Mouse (Mus musculus) liver (tissue): ENCODE measurements around the gene Itsn2.
"Not testable (repeated sequence)": the region's sequence is repeated elsewhere in the genome, so short reads cannot be mapped to it uniquely, and the experiment has no call there.

ENCODE experiments used
- DNase-seq: peaks from one replicate; pipeline ENCODE4 v3.0.0-alpha.2; 2020; ENCODE audit warnings: mixed read lengths

The Itsn2 gene

DNA sequence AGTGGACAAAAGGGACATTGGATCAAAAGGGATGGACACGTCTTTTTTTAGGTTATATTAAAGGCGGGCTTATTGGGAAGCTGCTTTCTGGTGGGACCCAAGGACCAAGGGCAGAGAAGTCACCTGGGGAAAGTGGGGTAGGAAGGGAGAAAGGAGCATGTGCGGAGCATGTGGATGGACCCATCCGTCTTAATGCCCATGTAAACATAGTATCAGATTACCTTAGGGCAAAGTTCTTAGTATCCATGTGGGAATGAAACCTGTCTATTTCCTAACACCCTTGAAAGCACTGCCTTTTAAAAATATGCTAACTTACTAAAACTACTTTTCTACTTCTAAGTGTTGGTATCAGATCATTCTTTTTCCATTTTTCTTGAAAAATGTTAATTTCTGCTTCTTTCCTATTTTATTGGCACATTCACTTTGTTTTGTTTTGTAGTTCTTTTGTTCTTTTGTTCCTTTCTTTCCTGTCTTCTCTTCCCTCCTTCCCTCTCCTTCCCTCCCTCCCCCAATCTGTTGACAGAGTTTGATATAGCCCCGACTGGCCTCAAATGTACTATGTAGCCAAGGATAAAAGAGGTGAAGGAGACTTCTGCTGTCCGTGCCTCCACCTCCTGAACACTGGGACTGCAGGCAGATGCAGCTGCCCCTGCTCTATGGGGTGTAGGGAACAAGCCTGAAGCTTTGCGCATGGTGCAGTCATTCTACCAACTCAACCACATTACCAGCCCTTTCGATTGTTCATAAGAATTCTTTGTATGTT lies 6.4 kb downstream of the Itsn2 start:
- no peak for DNase-seq

DNA sequence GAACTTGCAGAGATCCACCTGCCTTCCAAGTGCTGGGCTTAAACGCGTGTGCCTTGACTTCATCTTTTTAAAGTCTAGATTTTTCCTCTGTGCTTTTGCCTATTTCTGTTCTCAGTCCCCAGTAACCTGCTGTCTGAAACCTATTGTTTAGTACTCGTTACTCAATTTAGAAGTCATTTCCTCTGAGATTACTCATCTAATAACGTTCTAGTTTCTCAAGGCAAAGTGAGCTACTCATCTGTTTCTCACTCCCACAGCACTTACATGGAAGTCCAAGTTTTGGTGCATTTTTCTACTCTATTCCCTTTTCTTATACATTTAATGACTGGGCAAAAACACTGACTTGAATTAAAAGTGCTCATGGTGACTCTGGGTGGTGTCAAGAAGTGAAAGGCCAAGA lies 7.3 kb downstream of the Itsn2 start:
- no peak for DNase-seq

DNA sequence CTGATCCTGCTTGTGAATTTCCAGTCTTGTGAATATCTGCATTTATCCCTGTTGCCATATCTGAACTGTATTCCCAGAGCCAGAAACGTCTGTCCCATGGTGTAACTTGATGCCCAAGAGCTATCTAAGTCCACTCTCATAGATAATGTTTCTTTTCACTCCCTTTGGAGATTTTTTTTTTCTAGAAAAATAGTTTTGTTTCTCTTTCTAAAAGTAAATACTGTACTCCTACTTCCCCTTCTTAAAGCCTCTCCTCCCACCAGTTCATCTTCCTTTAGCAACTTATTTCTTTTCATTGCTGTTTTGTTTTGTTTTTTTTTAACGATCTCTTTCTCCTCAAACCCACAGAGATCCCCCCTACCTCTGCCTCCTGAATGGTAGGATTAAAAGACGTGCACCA lies 14.2 kb downstream of the Itsn2 start:
- no peak for DNase-seq

DNA sequence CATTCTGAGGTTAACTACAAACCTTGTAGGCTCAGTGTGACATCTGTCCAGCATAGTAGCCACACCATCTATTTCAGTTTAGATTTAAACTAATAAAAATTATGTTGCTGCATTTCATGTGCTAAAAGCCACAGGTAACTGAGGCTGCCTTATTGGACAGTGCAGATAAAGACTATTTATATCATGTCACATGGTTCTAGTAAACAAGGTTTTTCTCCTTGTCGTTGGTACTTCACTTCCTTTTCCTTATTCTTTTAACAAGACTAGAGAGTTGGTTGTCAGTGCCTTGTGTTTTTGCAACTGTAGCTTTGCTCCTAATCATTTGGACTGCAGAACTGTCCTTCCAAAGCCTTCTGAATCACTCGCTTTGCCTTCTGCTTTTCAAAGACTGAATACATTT lies 22.3 kb downstream of the Itsn2 start:
- DNase-seq: no peak

DNA sequence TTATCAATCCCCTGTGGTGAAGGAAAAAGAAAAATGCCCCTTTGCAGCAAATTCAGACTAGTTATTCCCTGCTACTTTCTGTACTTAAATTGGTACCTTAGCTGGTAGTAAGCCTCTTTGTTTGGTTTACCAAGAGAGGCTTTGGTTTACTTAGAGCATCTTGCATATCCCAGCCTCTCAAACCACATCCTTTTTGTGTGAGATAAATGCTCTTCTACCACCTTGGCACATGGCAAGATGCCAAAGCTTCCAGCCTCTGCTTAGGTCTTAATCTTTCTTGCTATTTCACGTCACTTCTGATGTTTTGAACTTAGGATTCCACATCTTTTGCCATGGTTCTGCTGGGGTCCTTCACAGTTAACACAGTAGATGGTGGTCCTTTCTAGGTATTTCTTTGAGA lies 31.8 kb downstream of the Itsn2 start:
- no peak for DNase-seq

DNA sequence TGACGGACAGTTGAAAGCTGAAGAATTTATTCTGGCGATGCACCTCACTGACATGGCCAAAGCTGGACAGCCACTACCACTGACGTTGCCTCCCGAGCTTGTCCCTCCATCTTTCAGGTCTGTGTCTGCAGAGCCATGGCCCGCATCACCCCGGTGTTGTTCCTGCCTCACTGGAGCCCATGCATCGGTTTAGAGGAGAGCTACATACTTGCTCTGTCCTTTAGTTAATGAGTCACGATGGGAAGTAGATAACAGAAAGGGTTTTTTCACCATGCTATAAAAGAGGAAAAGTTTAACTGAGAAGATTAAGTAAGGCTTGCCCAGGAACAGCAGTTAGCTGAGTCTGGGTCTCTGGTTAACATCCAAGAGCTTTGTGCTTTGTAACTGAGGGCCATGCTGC lies 40.5 kb downstream of the Itsn2 start:
- no peak for DNase-seq

DNA sequence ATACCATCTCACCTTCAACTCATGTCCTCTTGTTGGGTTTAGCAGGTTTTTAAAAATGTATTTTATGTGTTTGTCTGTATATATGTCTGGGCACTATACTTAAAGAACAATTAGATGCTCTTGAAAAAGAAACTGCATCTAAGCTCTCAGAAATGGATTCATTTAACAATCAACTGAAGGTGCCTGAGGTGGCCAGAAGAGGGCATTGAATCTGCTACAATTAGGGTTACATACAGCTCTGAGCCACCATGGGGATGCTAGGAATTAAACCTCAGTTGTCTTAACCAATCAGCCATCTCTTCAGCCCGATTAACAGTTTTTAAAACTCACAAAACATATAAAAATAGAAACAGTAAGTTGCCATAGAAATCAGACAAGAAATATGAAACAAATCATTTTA lies 46.0 kb downstream of the Itsn2 start:
- DNase-seq: no peak

DNA sequence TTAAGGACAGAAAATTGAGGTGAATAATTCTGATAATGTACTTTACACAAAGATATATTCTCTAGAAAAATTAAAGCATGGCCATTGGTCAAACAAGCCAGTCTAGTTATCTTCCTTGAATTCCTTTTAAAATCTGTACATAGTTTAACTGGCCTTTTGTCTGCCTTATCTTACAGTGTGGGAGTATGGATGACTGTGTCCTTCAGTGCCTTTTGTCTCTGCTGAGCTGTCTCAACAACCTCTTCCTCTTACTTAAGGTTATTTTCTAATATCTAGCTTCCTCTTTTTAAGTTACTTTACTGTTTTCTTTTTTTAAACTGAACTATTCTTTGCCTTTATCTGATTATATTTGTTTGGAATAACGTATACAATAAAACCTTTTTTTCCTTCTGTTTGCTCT lies 48.3 kb downstream of the Itsn2 start:
- no peak for DNase-seq

DNA sequence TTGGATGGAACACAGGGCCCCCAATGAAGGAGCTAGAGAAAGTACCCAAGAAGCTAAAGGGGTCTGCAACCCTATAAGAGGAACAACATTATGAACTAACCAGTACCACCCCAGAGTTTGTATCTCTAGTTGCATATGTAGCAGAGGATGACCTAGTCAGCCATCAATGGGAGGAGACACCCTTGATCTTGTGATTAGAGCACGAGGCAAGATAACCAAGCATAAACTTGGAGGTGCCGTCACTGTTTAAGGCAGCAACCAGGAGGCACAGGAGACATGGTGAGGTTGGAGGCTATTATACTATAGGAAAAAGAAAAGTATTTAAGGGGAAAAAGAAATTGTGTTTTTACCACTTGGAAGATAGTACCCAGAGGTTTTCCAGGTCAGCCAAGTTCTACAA lies 64.4 kb downstream of the Itsn2 start:
- DNase-seq: no peak

DNA sequence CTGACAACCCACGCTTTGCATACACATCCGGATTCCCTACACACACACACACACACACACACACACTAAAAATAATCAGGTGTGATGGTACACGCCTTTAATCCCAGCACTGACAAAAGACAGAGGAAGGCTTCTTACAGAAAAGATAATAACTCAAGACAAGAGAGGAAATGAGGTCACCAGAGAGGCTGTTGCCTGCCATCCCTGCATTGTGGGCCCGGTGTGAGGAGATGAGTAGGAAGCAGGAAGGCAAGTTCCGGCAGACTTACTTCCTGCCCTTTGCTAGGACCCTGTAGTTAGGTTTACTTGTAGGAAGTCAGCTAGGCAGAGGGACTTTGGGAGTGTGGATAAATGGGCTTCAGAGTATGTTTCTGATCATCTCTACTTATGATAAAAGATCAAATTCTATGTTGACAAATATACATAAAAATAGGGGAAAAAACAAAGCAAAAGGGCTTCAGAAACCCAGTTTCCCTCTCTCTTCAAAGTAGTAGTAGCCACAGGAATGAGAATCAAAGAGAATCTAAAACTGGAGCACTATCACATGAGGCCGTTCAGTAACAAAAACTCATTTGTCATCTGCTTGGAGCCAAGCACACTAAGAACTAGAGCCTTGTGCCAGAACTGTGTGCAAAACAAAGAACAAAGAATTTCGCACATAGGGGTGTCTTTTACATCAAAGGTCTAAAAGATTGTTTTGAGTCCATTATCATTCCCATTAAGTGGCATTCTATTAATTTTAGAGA lies 72.7 kb downstream of the Itsn2 start:
- DNase-seq: no peak

DNA sequence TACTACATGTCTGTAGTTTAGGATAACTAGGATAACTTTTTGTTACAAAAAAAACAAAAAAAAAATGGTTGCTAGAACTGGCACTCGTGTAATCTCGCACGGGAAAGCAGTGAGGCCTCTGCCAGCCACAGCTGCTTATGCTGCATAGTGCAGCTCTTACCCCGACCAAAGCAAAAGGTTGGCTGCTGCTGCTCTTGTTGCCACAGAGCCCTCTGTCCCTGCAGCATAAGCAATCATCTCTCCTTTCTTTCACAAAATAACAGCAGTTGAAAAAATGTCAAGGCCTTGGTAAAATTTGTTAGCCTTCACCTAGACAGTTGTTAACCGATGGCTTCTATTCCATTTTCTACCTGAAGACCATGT lies 73.2 kb downstream of the Itsn2 start:
- no peak for DNase-seq

DNA sequence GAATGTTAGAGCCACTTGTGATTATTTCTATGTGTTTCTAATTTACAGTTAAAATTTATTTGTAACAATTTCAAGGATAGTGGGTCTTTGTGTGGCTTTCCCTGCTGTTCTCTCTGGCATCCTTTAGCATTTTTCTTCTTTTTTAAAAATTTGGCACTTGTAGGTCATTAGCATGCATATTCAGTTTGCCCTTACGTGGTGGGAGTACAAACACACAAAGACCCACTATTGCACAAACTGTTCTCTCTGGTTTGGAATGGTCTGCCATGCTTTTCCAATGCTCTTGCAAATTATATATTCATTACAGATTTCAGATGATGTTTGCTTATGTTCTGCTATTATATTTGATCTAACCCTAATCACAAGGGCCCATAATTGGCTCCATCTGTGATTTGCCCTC lies 83.9 kb downstream of the Itsn2 start:
- no peak for DNase-seq

DNA sequence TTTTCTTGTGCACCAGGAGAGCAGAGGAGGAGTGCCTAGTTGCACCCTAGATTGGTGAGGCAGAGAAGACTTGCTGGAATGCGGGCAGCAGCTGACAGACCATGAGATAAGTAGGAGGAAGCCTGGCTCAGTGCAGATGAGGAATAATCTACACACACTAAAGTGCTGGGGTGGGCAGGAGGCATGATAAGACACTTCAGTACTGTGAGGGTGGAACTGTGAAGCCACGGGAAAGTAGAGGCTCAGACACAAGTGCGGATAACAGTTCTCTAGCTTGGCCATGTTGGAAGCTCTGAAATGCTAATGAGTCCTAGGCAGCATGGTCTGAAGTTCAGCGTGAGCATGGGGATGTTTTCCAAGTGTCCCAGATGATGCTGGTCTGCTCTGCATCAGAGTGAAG lies 87.5 kb downstream of the Itsn2 start:
- peak; percentile 83 for DNase-seq

DNA sequence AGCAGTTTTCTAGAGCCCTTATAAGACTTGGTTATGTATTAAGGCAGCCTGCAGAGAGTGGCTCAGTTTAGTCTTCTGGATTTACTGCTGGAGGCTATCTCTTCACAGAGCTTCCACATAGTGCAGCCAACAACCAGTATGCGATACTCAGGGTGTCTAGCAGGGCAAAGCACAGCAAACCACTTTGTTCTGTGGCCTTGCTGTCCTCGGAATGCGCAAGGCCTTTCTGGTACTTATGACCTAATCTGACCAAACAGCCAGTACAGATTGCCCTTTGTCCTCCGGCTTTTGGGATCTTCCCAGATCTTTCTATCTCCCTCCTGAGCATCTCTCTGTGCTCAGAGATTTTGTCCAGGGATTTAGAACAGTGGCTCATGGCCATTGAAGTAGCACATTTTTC lies 93.0 kb downstream of the Itsn2 start:
- DNase-seq: no peak

DNA sequence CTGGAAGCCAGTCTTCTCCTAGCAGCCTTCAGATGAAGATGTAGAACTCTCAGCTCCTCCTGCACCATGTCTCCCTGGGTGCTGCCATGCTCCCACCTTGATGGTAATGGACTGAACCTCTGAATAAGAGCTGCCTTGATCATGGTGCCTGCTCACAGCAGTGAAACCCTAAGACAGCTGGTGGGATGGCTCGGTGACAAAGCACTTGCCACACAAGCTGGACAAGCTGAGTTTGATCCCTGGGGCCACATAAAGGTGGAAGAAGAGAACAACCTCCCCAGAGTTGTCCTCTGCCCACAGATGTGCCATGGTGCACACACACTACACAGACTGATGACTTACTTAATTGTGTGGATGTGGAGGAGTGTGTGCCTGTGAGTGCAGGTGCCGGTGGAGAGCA lies 95.9 kb downstream of the Itsn2 start:
- DNase-seq: no peak

DNA sequence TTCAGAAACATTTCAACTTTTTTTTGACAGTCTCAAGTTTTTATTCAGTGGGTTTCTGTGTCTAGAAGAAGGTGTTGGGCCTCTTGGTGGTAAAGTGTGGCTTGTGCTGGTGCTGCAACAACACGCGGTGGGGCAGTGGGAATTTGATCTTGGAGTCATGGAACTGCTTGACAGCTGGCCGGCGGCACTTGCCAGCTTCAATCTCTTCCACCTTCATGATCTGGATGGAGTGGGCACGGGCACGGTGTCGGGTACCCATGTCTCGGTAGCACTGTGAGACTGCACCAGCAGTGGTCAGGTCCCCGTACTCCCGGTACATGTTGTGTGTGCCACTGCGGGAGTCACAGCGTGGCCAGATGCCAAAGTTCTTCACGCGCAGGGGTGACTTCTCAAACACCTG lies 96.9 kb downstream of the Itsn2 start:
- DNase-seq: no peak

DNA sequence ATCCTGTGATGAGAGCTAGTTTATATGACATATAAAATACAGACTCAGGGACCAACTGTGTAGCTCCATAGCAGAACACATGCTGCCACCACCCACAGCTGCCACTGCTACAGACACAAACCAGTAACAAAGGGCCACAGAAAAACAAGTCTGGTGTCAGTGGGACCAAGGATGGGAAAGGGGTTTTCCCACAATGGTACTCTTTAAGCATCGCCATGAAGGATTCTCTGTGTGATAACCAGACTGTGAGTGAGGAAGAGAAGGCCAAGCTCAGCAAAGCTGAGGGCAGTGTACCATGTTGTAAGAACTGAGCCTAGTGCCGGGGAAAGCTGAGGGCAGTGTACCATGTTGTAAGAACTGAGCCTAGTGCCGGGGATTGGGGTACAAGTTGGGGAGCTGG lies 98.8 kb downstream of the Itsn2 start:
- DNase-seq: no peak

DNA sequence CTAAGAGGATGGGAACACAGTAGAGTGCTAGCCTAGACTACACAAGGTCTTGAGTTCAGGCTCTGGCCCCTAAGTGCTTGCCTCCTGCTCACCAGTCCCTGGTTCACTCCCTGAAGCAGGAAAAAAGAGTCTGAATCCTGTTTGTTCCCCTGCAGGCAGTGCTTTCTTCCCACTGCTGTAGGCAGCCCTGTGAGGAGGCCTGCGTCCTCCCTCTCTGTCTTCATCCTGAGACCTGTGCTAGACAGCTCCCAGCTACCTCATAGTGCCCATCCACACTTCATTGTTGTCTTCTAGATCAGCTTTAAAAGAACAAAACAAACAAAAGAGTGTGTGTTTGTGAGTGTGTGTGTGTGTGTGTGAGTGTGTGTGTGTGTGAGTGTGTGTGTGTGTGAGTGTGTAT lies 102.1 kb downstream of the Itsn2 start:
- no peak for DNase-seq

DNA sequence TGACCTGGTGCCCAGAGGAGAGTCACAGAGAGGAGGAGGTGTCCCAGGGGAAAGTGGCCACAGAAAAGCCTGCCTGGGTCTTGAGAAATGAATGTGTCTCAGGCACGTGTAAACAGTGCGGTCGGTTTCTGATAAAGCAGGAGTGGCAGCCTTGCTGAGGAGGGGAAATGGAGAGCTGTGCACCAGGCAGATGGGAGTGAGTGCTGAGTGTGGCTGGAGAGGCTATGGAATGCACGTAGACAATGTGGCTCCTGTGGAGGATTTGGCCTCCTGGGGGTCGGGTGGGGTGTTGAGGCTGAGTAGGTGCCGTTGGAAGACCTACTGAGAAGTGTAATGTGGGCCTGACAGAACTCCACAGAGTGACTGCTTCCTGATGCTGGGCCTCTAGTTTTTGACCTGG lies 113.2 kb downstream of the Itsn2 start:
- not testable (repeated sequence) for DNase-seq

DNA sequence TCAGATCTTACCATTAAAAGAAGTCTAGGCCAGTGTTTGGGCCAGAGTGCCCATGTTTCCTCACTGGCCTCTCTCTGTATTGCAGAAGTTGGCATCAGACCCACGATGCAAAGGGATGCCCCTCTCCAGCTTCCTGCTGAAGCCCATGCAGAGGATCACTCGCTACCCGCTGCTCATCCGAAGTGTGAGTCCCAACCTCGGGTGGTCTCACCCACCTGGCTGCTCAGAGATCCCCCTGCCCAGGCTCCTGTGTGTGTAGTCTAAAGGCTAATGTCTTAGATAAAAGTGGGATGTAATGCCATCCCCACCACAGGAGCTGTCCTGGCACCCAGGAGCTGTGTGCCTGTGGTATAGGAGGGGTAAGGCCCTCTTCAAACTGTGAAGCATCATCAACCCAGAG lies 113.7 kb downstream of the Itsn2 start:
- DNase-seq: no peak

DNA sequence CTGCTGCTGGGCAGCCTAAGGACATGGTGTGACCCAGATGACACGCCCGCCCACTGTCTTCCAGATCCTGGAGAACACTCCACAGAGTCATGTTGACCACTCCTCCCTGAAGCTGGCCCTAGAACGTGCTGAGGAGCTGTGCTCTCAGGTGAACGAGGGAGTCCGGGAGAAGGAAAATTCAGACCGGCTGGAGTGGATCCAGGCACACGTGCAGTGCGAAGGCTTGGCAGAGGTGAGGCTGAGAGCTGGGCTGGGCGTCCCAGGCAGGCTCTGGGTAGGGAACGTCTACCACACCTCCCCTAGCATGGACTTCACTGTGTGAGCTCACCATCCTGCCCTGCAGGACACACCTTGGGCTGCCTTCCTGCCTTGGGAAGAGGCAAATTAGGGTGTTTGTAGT lies 114.5 kb downstream of the Itsn2 start:
- no peak for DNase-seq

DNA sequence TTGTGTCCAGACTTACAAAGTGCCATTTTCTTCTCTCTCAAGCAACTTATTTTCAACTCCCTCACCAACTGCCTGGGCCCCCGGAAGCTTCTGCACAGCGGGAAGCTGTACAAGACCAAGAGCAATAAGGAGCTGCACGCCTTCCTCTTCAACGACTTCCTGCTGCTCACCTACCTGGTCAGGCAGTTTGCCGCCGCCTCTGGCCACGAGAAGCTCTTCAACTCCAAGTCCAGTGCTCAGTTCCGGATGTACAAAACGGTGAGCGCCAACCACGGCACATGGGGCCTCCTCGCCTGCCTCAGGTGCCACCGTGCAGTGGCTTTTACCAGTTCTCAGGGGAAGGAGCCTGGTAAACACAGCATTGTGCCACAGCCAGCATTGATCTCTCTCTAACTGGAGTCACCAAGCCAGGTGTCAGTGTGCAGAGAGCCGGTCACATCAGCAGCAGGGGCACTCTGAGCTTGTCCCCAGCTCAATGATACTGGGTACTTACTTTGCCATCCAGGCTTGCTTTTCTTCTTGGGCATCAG lies 115.1 kb downstream of the Itsn2 start:
- no peak for DNase-seq

DNA sequence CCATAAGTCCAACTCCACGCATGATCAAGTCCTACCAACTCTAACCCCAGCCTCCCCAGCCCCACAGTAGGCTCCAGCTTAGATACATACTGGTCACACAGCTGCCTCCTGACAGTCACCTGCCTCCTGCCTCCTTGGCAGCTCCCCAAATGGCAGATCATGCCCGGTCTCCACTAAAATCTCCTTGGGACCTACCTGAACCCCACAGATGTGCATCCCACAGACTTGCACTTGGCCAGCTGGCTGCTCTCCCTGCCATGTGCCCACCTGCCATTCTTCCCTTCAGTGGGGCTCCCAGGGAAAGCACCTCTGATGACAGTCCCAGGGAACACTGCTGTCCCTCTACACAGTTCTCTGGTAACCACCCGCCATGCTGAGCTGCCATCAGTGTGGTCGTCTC lies 115.9 kb downstream of the Itsn2 start:
- DNase-seq: no peak

DNA sequence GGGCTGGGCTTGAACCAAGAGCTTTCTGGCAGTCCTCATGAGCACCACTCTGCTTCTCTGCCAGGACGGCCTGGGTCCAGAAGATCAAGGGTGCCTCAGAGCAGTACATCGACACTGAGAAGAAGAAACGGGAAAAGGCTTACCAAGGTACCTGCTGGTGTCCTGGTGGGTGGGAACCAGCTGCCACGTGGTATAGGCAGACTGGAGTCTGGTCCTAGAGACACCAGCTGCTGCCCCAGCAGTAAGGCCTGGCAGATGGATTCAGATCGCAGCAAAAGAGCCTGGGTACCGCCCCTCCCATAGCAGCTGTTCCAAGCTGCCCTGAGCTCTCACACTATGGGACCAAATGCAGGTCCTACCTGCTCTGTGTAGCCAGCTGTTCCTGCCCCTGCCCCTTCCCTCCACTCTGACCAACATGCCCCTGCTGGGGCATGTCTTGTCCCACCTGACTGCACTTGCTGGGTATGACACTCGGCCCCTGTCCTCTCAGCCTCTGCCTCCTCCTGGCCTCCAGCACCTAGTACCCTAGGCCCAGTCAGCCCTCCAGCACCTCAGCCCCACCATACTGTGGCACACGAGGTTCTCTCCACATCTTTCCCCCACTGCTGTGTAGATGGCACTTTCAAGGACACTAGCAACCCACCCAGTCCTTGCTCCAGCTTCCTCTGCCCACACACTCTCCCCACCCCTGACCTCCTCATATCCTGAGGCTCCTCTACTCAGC lies 116.6 kb downstream of the Itsn2 start:
- no peak for DNase-seq
